Mouse (Mus musculus) WW6 (cell line): ENCODE data around the gene Rorb.

Experiments
- DNase-seq: peaks from one replicate; pipeline ENCODE4 v3.0.0-alpha.2; 2013; ENCODE audit warnings: low read depth, low spot score

Gene Rorb

GRCm38 (mm10) chr19:18889117-18889627 lies 221.8 kb downstream of the Rorb start:
- no peak for DNase-seq

DNA sequence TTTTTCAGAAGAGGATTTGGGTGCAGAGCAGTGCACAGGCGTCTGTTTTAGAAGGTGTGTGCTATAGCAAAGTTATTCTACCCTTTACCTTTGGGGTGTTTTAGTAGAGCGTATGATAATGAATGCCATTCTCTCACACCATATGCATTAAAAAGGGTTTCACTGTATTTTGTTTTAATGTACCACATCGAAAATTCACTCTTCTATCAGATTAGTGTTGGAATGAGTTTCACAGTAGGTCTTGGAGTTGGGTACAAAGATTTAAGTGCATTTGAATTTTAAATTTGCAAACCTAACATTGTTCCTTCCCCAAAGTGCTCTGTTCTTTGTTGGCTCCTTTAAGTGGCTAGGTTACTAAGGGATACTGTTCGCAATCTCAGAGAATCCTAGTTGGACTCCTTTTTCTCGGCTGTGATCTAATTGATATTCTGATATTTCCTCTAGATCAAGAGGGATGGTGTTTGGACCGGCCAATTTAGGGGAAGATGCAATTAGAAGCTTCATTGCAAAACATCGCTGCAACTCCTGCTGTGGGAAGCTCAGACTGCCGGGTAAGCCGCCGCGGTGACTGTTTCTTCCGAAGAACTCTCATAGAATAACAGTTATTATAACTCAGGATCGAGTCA lies 222.4 kb downstream of the Rorb start:
- no peak for DNase-seq

- DNase-seq: no peak
Observed at GRCm38 (mm10) chr19:18887646-18888407, 223.2 kb downstream of the Rorb start.

DNA sequence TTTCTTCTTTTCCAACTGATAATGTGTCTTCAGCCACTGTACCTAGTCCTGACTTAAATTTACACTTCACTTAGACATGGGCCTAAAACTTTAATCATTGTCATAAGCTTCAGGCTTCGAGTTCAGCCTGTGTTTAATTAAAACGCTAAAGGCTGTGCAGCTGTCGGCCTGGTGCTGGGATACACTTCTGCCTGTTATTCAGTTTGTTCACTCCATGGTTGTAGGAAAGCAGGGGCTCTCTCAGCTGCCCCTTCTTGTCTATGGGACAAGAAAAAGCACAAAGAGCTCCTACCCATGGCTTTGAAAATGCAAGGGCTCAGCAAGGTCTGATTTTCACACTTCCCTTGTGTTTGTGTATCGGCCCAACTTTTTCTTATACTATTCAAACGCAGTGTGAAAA lies 229.8 kb downstream of the Rorb start:
- DNase-seq: no peak
